Mouse (Mus musculus): ENCODE measurements around the gene Pid1.

GRCm38 (mm10) chr1:84025746-84026145 is 338.2 kb downstream of the Pid1 start:
- TF ChIP-seq CTCF (IDR thresholded peaks at IDR 0.05; ENCODE audit: low read depth) = no peak
- no peak for TF ChIP-seq EP300 (optimal IDR thresholded peaks at IDR 0.05)

Data from stomach, postnatal 0 days (tissue).